Mouse (Mus musculus): Measurements from ENCODE around the gene Tlr4.

DNA sequence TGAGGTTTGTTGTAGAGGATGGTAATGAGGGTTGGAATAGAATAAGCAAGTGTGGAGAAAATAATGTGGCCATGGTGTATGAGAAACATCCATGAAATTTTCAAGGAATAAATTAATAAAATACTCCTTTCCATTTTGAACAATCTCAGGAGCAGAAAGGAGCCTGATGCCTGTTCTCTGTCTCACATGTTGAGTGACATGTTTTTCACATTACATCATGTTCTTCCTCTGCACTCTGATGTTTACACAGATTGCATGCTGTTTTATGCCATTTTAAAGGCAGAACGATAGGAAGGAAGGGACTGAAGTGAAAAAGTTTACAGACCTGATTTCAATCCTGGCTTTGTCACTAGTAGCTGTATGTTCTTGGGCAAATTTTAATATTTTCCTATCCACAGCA lies 120.3 kb downstream of the Tlr4 start:
- TF ChIP-seq POLR2A (IDR thresholded peaks at IDR 0.05; ENCODE audit: borderline replicate concordance, extremely low read depth, low read depth, low read length) (no peak), CTCF (IDR thresholded peaks at IDR 0.05; ENCODE audit: insufficient read depth, low read length) (no peak)

Measured in lung, adult 2 months (tissue).